Mouse (Mus musculus) thymus, adult 18-20 months (tissue): ENCODE measurements around the gene Stx5a.
"Not testable (repeated sequence)": the region's sequence is repeated elsewhere in the genome, so short reads cannot be mapped to it uniquely, and the experiment has no call there.

ENCODE experiments used
- DNase-seq, 2 experiments: peaks; one replicate each; pipeline ENCODE4 v3.0.0; 2022; ENCODE audit warnings: mixed read lengths in 2 of 2

The Stx5a gene

DNA sequence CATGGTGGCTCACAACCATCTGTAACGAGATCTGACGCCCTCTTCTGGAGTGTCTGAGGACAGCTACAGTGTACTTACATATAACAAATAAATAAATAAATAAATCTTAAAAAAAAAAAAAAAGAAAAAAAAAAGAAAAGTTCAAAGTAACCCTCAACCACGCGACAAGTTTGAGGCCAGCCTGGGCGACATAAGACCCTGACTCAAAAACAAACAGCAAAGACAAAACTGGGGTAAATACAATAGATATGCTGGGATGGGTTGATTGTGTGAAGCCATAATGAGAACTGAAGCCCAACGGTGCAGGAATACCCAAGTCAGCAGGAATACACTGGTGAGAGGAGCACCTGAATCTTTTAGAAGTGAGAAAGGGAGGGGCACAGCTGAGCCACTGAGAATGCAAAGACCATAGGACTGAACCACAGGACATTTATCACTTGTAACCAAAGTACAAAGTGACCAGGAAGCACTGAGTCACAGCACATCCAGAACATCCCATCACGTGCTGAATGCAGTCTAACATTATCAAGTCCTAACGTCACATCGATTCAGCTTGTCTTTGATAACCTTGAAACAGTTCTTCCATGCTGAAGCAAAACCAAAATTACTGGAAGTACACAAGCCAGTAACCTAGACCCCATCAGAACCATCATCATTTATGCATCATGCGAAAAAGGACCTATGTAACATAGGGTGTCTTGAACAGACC is 24.3 kb upstream of the Stx5a start:
- no peak for DNase-seq

- no peak for DNase-seq
Measured at GRCm38 (mm10) chr19:8718357-8718756, 22.9 kb upstream of the Stx5a start.

- DNase-seq: not testable (repeated sequence)
Measured at GRCm38 (mm10) chr19:8719037-8719436, 22.2 kb upstream of the Stx5a start.

DNA sequence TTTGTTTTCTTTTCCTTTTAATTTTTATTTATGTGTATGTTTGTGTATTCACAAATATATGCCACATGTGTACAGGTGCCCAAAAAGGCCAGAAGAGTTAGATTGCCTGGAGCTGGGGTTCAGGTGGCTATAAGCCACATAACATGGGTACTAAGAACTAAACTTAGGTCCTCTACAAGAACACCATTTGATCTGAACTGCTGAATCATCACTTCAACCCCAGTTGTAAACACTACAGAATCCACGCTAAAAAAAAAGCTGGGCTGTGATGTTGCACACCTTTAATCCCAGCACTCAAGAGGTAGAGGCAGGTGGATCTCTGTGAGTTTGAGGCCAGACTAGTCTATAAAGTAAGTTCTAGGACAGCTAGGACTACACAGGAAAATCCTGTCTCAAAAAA is 19.8 kb upstream of the Stx5a start:
- no peak for DNase-seq

GRCm38 (mm10) chr19:8722021-8722420 is 19.2 kb upstream of the Stx5a start:
- DNase-seq: no peak

DNA sequence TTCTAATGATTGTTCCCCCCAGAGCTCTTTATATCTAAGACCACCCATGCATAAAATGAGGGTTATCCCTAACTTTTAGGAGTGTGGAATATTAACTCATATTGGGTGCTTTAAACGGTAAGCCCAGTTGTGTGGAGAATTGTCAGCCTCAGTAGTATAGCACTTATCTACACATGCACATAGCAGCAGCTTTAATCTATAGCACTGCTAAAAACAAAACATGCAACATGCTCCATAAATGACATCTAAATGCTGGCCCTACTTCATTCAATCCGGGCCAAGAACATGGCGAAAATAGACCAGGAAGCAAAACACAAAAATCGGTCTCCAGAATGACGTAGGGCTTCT is 18.7 kb upstream of the Stx5a start:
- DNase-seq: no peak

GRCm38 (mm10) chr19:8722907-8723573 is 18.2 kb upstream of the Stx5a start, which contains the start of gene Slc3a2:
Gene Slc3a2, minus strand, starts transcription at chr19:8723369.
- DNase-seq: peak; percentile 94 to 97

GRCm38 (mm10) chr19:8723574-8724346 is 17.5 kb upstream of the Stx5a start:
- peak in 1 of 2 experiments; percentile 38 for DNase-seq

- no peak for DNase-seq
Measured at GRCm38 (mm10) chr19:8724392-8724791, 16.8 kb upstream of the Stx5a start.

- DNase-seq: no peak
Measured at GRCm38 (mm10) chr19:8725081-8725613, 16.1 kb upstream of the Stx5a start.

DNA sequence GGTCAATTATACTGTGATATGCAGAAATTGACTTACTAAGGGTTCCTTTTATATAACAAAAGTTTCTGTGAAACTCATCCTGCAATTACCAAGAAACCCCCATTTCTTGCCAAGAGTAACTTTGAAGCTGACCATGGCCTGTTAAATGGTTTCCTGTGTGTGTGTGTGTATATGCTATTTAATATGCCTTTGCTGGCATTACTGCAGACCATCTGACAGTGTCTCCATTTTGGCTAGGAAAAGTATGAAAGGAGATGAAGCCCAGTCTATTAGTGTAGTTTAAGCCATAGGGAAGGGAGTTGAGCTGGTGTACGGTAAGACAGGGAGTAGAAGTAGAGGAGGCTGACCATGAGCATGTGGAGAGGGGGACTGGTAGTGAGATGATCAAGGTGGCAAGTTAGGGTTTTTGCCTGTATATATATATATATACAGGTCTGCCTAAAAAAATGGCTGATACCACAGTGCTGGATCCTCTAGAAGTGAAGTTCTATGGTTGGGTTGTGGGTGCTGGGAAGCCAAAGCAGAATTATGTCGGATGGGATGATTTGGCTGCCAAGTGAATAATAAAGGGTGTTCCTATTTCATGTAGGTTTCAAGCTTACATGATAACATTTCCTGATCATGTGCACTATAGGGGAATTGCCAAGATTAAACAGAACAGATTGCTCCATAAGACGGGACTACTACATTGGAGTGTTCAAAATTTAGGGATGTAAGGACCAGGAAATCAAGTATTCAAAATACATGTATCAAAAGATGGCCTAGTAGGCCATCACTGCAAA is 14.4 kb upstream of the Stx5a start:
- DNase-seq: no peak

DNA sequence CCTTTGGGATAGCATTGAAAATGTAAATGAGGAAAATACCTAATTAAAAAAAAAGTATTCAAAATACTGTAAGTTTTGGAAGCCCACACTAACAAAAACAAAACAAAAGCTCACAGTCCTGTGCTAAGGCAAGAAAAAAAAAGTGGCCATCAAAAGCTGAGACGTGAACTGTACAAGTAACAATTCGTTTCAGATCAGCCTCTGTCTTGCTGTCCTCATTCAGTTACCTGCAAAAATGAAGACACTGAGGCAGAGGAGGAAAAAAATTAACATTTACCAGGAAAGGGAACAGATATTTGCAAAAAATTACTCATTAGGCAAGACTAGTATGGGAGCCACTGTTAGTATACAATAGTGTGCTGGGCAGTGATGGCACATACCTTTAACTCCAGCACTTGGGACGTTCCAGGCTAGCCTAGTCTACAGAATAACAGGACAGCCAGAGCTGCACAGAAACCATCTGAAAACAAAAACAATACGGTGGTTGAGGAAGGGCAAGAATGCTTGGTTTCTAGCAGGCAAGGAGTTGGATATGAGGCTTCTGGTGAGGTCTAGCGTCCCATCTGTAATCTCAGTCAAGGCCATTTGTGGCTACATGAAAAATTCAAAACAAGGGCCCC is 13.6 kb upstream of the Stx5a start:
- DNase-seq: no peak

GRCm38 (mm10) chr19:8728335-8729099 is 12.7 kb upstream of the Stx5a start:
- DNase-seq: not testable (repeated sequence)

- DNase-seq: no peak
Measured at GRCm38 (mm10) chr19:8734334-8734733, 6.9 kb upstream of the Stx5a start.

GRCm38 (mm10) chr19:8735389-8736159 is 5.6 kb upstream of the Stx5a start, which contains the start of gene Wdr74:
Gene Wdr74, plus strand, starts transcription at chr19:8735827.
- peak; percentile 76 to 80 for DNase-seq

- DNase-seq: no peak
Measured at GRCm38 (mm10) chr19:8736160-8736467, 5.1 kb upstream of the Stx5a start.

- no peak for DNase-seq
Measured at GRCm38 (mm10) chr19:8738911-8739310, 2.3 kb upstream of the Stx5a start.

DNA sequence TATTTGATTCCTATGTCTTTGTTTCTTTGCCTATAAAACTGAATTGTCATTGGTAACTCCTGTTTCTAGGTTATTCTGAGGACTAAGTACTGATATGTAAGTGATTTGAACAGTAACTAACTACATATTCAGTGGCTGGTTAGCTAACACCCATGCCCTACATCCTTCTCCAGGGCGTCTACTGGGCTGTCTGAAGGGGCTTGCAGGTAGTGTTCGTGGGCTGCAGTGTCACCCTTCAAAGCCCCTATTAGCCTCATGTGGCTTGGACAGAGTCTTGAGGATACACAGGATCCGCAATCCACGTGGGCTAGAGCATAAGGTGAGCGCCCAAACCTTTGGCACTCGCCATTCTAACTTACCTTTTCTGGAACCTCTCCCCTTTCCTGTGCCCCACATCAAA is 1.6 kb upstream of the Stx5a start:
- no peak for DNase-seq

GRCm38 (mm10) chr19:8740603-8741002 is 610 bp upstream of the Stx5a start, which contains the start of gene 1700092M07Rik:
Gene 1700092M07Rik, plus strand, starts transcription at chr19:8740718.
- peak in 1 of 2 experiments; percentile 46 for DNase-seq

- no peak for DNase-seq
Measured at GRCm38 (mm10) chr19:8742176-8742575, 963 bp downstream of the Stx5a start.

DNA sequence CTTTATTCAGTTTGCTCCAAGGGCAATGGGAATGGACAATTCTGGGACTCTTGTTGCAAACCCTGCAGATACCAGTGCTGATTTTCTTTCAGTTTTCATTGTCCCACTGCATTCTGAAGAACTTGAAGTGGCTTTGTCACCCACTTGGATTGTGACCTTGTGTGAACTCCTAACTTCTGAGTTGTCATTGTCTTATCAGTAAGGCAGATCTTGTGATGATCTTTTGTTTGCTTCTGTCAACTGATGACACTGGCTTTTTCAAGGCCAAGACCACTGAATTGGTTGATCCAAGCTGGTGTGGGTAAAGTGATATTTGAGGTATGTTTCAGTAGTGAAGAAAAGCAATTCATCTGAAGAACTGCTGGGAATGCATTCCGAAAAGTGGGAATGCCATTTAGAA is 4.2 kb downstream of the Stx5a start:
- DNase-seq: no peak
